Mouse (Mus musculus): ENCODE measurements at regions not wholly inside any gene's neighbourhood (a gene's known extent, or its start where the extent isn't known, plus 50 kb on each side); places are given as distances from the start of the nearest gene placed in this dataset.
A peak's percentile ranks its signal among the peaks of the same experiment; 100 is the strongest.
"Not testable (repeated sequence)": the region's sequence is repeated elsewhere in the genome, so short reads cannot be mapped to it uniquely, and the experiment has no call there.

- no peak for ATAC-seq (replicated peaks; ENCODE audit: insufficient number of reproducible peaks, insufficient read depth, low FRiP score, low read depth)
- no peak overlapping the region for H3K4me3 ChIP-seq
- WGBS: 74% methylated on average over 2 of the region's 2 CpGs
- no peaks in the 10 kb centered on the region for H3K27me3 ChIP-seq
- no peak overlapping the region for H3K4me2 ChIP-seq
- no peak overlapping the region for H3K9ac ChIP-seq
- H3K27ac ChIP-seq: no peak overlapping the region
- no peaks in the 10 kb centered on the region for H3K36me3 ChIP-seq
- no peaks in the 10 kb centered on the region for H3K9me3 ChIP-seq (replicated peaks)
- no peaks in the 10 kb centered on the region for H3K4me1 ChIP-seq (replicated peaks)
Observed at GRCm38 (mm10) chr10:10190308-10190707, 281.8 kb downstream of the Adgb start.

GRCm38 (mm10) chr10:10188113-10188512, 284.0 kb downstream of the Adgb start:
- no peaks in the 10 kb centered on the region for H3K36me3 ChIP-seq
- no peak overlapping the region for H3K27ac ChIP-seq
- 87% methylated on average over 5 of the region's 5 CpGs for WGBS
- H3K4me3 ChIP-seq: no peak overlapping the region
- H3K9me3 ChIP-seq (replicated peaks): no peaks in the 10 kb centered on the region
- ATAC-seq (replicated peaks; ENCODE audit: insufficient number of reproducible peaks, insufficient read depth, low FRiP score, low read depth): no peak
- H3K9ac ChIP-seq: no peak overlapping the region
- H3K4me1 ChIP-seq (replicated peaks): no peaks in the 10 kb centered on the region
- H3K27me3 ChIP-seq: no peaks in the 10 kb centered on the region
- no peak overlapping the region for H3K4me2 ChIP-seq

GRCm38 (mm10) chr10:10186721-10187120, 285.4 kb downstream of the Adgb start:
- ATAC-seq (replicated peaks; ENCODE audit: insufficient number of reproducible peaks, insufficient read depth, low FRiP score, low read depth): no peak
- Histone ChIP-seq H3K27ac (no peak overlapping the region), H3K27me3 (no peaks in the 10 kb centered on the region), H3K9ac (no peak overlapping the region), H3K4me3 (no peak overlapping the region), H3K9me3 (replicated peaks) (no peaks in the 10 kb centered on the region), H3K4me1 (replicated peaks) (no peaks in the 10 kb centered on the region), H3K36me3 (no peaks in the 10 kb centered on the region), H3K4me2 (no peak overlapping the region)
- WGBS: 72% methylated on average over 5 of the region's 5 CpGs

DNA sequence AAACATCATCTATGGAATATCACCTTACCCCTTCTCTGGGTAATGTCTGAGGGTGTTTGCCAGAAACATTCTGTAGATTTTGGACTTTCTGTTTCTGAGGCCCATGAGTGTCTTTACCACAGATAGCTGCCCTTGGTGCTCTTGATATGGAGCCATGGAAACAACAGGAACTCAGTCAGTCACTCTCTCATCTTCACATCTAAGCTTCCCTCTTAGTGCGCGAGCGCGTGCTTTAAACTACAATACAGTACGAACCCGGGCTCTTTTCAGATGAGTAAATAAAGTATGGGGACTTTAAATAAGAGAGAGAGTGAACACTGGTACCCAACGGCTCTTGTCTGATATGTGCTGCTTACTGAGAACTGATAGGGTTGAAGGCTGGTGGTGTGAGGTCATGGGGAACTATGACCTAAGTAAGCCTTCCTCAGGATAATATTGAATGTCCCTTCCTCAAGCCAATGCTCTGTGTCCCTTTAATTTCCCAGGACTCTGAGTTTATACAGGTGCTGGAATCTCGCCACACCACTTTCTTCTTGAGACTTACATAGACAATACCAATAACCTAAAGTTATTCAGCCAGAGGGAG, 284.5 kb upstream of the Stxbp5 start:
- 77% methylated on average over 8 of the region's 8 CpGs for WGBS
- H3K27ac ChIP-seq: no peak overlapping the region

GRCm38 (mm10) chr10:10184386-10184785, 283.5 kb upstream of the Stxbp5 start:
- Histone ChIP-seq H3K27me3 (no peaks in the 10 kb centered on the region), H3K27ac (0 out of 2 replicates have a peak overlapping the region, but pooled peaks have one; percentile 6), H3K4me1 (replicated peaks) (no peaks in the 10 kb centered on the region), H3K9me3 (replicated peaks) (no peaks in the 10 kb centered on the region), H3K4me2 (peak overlapping the region; percentile 18; the same call in 1 of the 2 replicates), H3K4me3 (no peak overlapping the region), H3K9ac (no peak overlapping the region), H3K36me3 (no peaks in the 10 kb centered on the region)
- no peak for ATAC-seq (replicated peaks; ENCODE audit: insufficient number of reproducible peaks, insufficient read depth, low FRiP score, low read depth)
- WGBS: 47% methylated on average over 5 of the region's 5 CpGs

More for the DNA sequence above, 284.5 kb upstream of the Stxbp5 start:
- no peak overlapping the region for H3K4me3 ChIP-seq
- no peak for ATAC-seq (replicated peaks; ENCODE audit: insufficient number of reproducible peaks, insufficient read depth, low FRiP score, low read depth)
- no peaks in the 10 kb centered on the region for H3K36me3 ChIP-seq
- no peak overlapping the region for H3K4me2 ChIP-seq
- no peak overlapping the region for H3K9ac ChIP-seq
- no peaks in the 10 kb centered on the region for H3K27me3 ChIP-seq
- no peaks in the 10 kb centered on the region for H3K4me1 ChIP-seq (replicated peaks)
- H3K9me3 ChIP-seq (replicated peaks): no peaks in the 10 kb centered on the region

GRCm38 (mm10) chr10:10177037-10177436, 276.2 kb upstream of the Stxbp5 start:
- not testable (repeated sequence) for H3K27me3 ChIP-seq; H3K4me2 ChIP-seq; H3K4me3 ChIP-seq; H3K9me3 ChIP-seq (replicated peaks); ATAC-seq (replicated peaks; ENCODE audit: insufficient number of reproducible peaks, insufficient read depth, low FRiP score, low read depth); H3K36me3 ChIP-seq; H3K27ac ChIP-seq; H3K4me1 ChIP-seq (replicated peaks); H3K9ac ChIP-seq
- WGBS: 70% methylated on average over 3 of the region's 3 CpGs

Data from heart, embryonic 15.5 days (tissue).